Mouse (Mus musculus) C3H10T1/2 (cell line): ENCODE results near the gene Mrps33. TPM values are rescaled to one million over a fixed set of nuclear protein-coding genes. Genes with fewer than 3 reads are reported as not detected.

Experiments
- polyA plus RNA-seq, 2 experiments: library from polyadenylated mRNA; unstranded; fragments of >200 nt; fragmentation: generic; extraction: Trizol; gene quantifications; one replicate each; pipeline ENCODE4 v1.2.1; 2012; ENCODE audit warnings: missing spikeins in 2 of 2

Mrps33 gene
- polyA plus RNA-seq: 100 to 1,000 TPM in 1 of 2 experiments, 10 to 100 TPM in 1; 26.6 to 110 TPM

GRCm38 (mm10) chr6:39810612-39811116 is at the start of gene Mrps33:
TSS of gene Mrps33 (minus strand) at chr6:39810988.

Other genes starting within 250 kb of the Mrps33 start
- gene Adck2, start 237.1 kb downstream of the Mrps33 start, polyA plus RNA-seq: 10 to 100 TPM in 1 of 2 experiments, 1 to 10 TPM in 1; 8.2 to 26.1 TPM
- not detected for gene Gm42420, start 225.2 kb downstream of the Mrps33 start, polyA plus RNA-seq
- gene Ndufb2, start 218.4 kb downstream of the Mrps33 start, polyA plus RNA-seq: 100 to 1,000 TPM; 261 to 268 TPM
- gene Braf, start 85.5 kb downstream of the Mrps33 start, polyA plus RNA-seq: 1 to 10 TPM in 1 of 2 experiments, under 1 TPM in 1; 0.25 to 1.5 TPM
- gene Tmem178b, start 62.3 kb upstream of the Mrps33 start, polyA plus RNA-seq: under 1 TPM in 1 of 2 experiments, not detected in 1; 0.02 TPM